Mouse (Mus musculus): Measurements from ENCODE around the gene Ppp1r1b.

DNA sequence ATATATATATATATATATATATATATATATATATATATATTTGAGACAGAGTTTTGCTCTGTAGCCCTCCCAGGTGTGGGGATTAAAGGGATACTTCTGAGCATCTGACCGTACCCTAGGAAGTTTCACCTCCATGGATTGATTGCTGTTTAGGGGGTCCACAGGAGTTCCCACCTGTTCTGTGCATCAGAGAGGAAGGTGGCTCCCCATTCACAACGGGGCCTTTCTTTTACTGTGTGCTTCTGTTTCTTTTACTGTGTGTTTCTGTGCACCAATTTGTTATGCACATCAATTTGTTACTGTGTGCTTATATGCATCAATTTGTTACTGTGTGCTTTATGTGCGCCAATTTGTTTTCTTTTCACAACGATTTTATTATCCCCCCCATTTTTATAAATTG, 7.0 kb upstream of the Ppp1r1b start:
- no peak for TF ChIP-seq CTCF (IDR thresholded peaks at IDR 0.05; ENCODE audit: borderline replicate concordance, extremely low read depth, insufficient read depth, insufficient read length)
- TF ChIP-seq POLR2A (IDR thresholded peaks at IDR 0.05; ENCODE audit: borderline replicate concordance, extremely low read depth, insufficient read depth, insufficient read length, poor library complexity, severe bottlenecking), result no peak

All from brain, embryonic 14.5 days (tissue).